Mouse (Mus musculus) hematopoietic stem cell, adult 5-6 weeks (primary cell): ENCODE measurements around the gene Neto2. TPM values are rescaled to one million over a fixed set of nuclear protein-coding genes. Genes with fewer than 3 reads are reported as not detected.

Experiments
- ATAC-seq, 2 experiments: fragments of 125-278 bp in 1 of 2; replicated peaks in 1 of 2; 2 replicates each; pipeline ENCODE4 v1.8.0; 2016 to 2017; ENCODE audit warnings: inconsistent platforms in 2 of 2, mild to moderate bottlenecking in 2 of 2, moderate number of reproducible peaks in 2 of 2, low read depth in 1 of 2, moderate TSS enrichment in 1 of 2; ENCODE audit not compliant: low FRiP score in 2 of 2, poor library complexity in 2 of 2, severe bottlenecking in 2 of 2, insufficient read depth in 1 of 2, low TSS enrichment in 1 of 2
- total RNA-seq: library from RNA; stranded (forward); fragments of 172-1452, 232-1000 nt; gene quantifications from 2 replicates; pipeline ENCODE4 v1.2.3, GENCODE M21; 2017

Neto2 gene
- total RNA-seq, 1 experiment from 2014 or later, result 11.9 TPM

DNA sequence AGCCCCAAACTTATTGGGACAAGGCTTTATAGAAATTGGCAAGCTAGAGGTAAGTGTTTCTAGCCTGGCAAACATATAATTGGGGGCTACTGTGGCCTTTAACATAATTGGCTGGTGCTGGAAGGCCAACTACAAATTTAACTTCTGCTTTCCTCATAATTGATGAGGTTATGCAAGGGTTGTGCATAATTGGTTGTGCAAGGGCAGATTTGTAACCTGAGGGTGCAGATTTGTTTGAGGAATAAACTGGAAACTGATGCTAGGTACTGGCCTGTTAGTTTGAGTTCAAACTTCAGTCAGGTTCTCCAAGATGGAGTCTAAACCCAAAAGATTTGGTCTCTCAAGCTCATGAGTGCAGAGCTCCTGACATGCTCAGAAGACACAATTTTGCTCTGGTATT lies 92.9 kb downstream of the Neto2 start:
- no peak for ATAC-seq

DNA sequence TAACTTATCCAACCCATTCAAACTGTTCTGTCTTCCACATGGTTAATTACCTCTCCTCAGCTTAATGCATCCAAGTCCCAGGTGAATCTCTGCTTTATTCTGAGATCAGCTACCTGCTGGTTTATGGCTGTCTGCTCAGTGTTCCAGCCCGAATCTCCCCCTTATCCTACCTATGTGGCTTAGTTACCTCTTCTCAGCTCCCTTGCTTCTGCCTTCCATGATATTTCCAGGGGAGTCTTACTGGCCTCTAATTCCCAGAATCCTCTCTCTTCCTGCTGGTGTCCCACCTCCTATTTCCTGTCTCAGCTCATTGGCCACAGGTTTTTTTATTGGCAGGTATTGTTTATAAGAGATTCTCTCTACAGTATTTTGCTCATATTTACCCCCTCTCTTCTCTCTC lies 93.8 kb downstream of the Neto2 start:
- ATAC-seq, result no peak

DNA sequence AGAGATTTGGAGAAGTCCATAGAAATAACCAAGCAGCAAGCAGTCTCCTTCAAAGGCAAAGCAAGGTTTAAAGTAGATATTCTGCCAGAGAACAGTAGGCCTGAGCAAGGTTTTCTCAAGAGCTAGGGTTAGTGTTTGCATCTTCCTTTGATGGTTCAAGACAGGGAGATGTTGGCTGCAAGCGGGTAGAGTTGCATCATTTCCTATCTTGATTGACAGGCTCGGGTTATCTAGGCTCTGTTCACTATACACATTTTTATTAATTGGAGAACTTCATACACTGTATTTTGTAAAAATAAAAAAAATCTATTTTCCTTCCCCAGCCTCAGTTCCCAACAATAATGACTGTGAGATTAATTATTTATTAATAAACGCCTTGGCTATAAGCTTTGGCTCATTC lies 94.2 kb downstream of the Neto2 start:
- no peak for ATAC-seq

- no peak for ATAC-seq
Observed at GRCm38 (mm10) chr8:85604201-85604600, 96.5 kb downstream of the Neto2 start.

- peak; percentile 72 to 88; a peak in 3 of 4 replicates for ATAC-seq
Observed at GRCm38 (mm10) chr8:85603203-85603895, 97.4 kb downstream of the Neto2 start.

GRCm38 (mm10) chr8:85602737-85603136 lies 98.0 kb downstream of the Neto2 start:
- ATAC-seq, result no peak

GRCm38 (mm10) chr8:85601741-85602140 lies 99.0 kb downstream of the Neto2 start:
- no peak for ATAC-seq

GRCm38 (mm10) chr8:85597413-85598191 lies 103.1 kb downstream of the Neto2 start:
- ATAC-seq, result no peak

DNA sequence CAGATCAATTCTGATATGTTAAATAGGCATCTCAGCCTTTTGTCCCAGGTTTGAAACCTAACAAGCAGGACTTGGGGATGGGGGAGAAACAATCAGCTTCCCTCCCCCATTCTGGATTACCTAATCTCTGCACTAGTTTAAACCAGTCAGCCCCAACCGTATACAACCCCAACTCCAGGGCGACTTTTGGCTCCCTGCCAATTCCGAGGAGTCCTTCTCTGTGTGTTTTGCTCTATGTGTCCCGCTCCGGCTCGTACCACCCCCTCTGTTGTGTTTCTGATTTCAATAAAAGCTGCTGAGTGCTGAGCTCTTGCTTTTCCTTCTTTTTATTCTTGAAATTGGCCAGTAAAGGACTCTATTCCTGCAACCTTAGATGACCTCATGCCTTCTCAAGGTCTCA lies 105.3 kb downstream of the Neto2 start:
- ATAC-seq, result no peak

GRCm38 (mm10) chr8:85594983-85595382 lies 105.7 kb downstream of the Neto2 start:
- no peak for ATAC-seq

GRCm38 (mm10) chr8:85593324-85593723 lies 107.4 kb downstream of the Neto2 start:
- ATAC-seq, result no peak

DNA sequence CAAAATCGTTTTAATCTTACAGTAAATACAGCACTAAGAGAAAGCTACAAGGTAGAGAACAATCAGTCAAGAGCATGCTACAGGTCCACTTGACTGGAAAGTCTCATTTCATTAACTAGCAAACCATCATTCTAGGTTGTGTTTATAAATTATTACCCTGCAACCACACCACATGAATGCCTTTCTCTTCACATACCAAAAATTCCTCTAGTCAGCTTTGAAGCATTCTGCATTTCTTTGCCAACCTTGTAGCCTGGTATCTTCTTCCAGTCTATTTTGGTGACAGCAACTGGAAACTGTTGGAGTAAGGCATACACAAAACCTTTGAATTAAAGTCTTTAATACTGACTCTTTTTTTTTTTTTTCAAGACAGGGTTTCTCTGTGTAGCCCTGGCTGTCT lies 109.2 kb downstream of the Neto2 start:
- no peak for ATAC-seq

GRCm38 (mm10) chr8:85590258-85590657 lies 110.5 kb downstream of the Neto2 start:
- no peak for ATAC-seq

DNA sequence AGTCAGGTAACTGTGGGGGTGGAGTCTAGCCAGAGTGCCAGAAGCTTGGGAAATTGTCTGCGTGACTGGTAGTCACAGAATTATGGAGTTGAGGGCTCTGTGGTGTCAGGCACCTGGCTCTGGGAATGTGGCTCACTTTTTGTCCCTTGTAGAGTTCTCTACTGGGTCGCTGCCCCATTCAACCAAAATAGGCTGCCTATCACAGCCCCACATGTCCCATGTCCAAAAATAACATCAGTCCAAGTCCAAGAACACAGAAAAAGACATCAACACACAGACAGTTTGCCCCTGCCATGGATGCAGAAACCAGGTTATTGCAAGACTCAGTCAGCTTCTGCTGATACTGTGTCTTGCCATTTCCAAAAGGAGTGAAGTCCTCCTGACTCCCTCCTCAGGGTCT lies 112.1 kb downstream of the Neto2 start:
- ATAC-seq, result no peak

Other genes starting within 250 kb of the Neto2 start
- 3.8 and 5.0 TPM in 2 replicates for gene Gpt2, start 208.3 kb downstream of the Neto2 start, total RNA-seq
- 127 and 153 TPM in 2 replicates for gene Dnaja2, start 145.6 kb downstream of the Neto2 start, total RNA-seq
- 37.1 and 37.4 TPM in 2 replicates for gene Itfg1, start 140.0 kb upstream of the Neto2 start, total RNA-seq
- gene Phkb, start 140.0 kb upstream of the Neto2 start, total RNA-seq, result 33.7 and 53.0 TPM in 2 replicates